Mouse (Mus musculus) G1E (cell line): ENCODE measurements around the gene Cd109.

Source experiments
- CTCF ChIP-seq: IDR thresholded peaks from 2 replicates; pipeline ENCODE4 v1.5.1; 2012; ENCODE audit warnings: low read depth, low read length, inconsistent platforms, mixed read lengths
- GATA2 ChIP-seq: IDR thresholded peaks from 2 replicates; pipeline ENCODE4 v1.6.1; 2012; ENCODE audit warnings: low read depth, low read length, inconsistent platforms, borderline replicate concordance
- POLR2AphosphoS5 ChIP-seq: IDR thresholded peaks from 2 replicates; pipeline ENCODE4 v1.6.1; 2012; ENCODE audit warnings: low read depth, low read length, inconsistent platforms; ENCODE audit not compliant: insufficient replicate concordance
- TAL1 ChIP-seq: conservative IDR thresholded peaks from 2 replicates; pipeline ENCODE4 v1.6.1; 2012; ENCODE audit warnings: low read depth, low read length, inconsistent platforms, mixed read lengths

- TF ChIP-seq CTCF: no peak
- TF ChIP-seq TAL1: no peak
- no peak for TF ChIP-seq POLR2AphosphoS5
- TF ChIP-seq GATA2: no peak
Measured at GRCm38 (mm10) chr9:78615401-78616021, at the start of gene Cd109.
